Mouse (Mus musculus) embryo, embryonic 11 days (tissue): ENCODE data around the gene Mid1.

Source experiments
- DNase-seq: peaks from one replicate; pipeline ENCODE4 v3.0.0-alpha.2; 2015

Mid1 gene

DNA sequence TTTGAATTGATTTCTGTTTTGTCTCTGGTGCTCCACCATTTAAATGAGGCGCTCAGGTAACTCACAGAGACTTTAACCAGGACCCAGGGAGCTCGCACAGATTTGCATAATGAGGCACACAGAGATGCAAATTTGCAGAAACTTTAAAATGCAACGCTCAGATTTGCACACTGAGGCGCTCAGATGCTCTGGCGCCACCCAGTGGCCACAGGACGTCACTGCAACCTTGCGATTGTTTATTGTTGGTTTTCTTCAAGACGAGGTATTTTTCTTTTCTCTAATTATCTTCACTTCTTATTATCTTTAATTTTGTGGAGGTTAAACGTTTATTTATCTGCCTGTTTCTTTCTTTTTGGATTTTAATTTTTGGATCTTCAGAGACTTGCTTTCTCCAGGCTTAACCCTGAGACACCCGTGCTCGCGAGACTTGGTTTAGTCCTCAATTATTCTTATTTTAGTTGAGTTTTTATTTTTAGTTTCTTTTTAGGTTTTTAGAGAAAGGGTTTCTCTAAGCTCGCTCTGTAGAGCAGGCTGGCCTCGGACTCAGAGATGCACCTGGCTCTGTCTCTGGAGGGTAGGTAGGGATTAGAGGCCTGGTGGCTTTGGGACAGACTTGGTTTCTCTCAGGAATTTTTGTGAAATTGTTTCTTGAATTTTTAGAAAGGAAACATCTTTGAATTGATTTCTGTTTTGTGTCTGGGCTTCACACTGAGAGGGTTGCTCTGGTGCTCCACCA, 335.1 kb downstream of the Mid1 start:
- DNase-seq, result peak; percentile 54

GRCm38 (mm10) chrX:170020690-170021050, 335.7 kb downstream of the Mid1 start:
- peak; percentile 83 for DNase-seq

DNA sequence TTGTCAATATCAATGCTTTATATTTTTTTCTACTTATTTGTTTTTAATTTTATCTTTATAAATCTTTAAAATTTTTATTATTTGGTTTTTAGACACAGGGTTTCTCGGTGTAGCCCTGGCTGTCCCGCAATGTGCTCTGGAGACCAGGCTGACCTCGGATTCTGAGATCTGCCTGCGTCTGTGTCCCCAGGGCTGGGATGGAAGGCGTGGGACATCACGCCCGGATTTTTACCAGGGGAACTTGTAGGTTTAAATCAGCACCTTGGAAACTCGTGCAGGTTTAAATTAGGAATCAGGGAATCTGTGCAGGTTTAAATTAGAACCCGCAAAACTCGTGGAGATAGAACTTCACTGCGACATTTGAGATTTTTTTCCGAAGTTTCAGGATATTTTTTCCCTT, 336.2 kb downstream of the Mid1 start:
- peak; percentile 52 for DNase-seq

DNA sequence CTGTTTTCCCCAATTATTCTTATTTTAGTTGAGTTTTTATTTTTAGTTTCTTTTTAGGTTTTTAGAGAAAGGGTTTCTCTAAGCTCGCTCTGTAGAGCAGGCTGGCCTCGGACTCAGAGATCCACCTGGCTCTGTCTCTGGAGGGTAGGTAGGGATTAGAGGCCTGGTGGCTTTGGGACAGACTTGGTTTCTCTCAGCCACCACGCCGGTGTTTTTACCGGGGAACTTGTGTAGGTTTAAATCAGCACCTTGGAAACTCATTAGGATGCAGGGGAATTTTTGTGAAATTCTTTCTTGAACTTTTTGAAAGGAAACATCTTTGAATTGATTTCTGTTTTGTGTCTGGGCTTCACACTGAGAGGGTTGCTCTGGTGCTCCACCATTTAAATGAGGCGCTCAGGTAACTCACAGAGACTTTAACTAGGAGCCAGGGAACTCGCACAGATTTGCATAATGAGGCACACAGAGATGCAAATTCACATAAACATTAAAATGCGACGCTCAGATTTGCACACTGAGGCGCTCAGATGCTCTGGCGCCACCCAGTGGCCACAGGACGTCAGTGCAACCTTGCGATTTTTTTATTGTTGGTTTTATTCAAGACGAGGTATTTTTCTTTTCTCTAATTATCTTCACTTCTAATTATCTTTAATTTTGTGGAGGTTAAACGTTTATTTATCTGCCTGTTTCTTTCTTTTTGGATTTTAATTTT, 336.9 kb downstream of the Mid1 start:
- peak; percentile 82 for DNase-seq
